Mouse (Mus musculus) liver, adult 2 months (tissue): ENCODE measurements at regions not wholly inside any gene's neighbourhood (a gene's known extent, or its start where the extent isn't known, plus 50 kb on each side); places are given as distances from the start of the nearest gene placed in this dataset.
A peak's percentile ranks its signal among the peaks of the same experiment; 100 is the strongest.

ENCODE experiments used
- DNase-seq: peaks from one replicate; pipeline ENCODE4 v3.0.0-alpha.2; 2011; ENCODE audit warnings: low read depth, low spot score; ENCODE audit errors: extremely low read depth
- H3K27ac ChIP-seq: fragments of 200-500 bp; replicated peaks from 2 replicates; pipeline ENCODE4 v1.5.1; 2012; ENCODE audit warnings: low read depth, mild to moderate bottlenecking, control low read depth, inconsistent platforms, low read length; ENCODE audit not compliant: insufficient read depth
- H3K27me3 ChIP-seq: fragments of 200-500 bp; 2 replicates; pipeline ENCODE4 v1.6.1; 2012; ENCODE audit warnings: mild to moderate bottlenecking, moderate library complexity, low read length, inconsistent platforms; ENCODE audit not compliant: control insufficient read depth, insufficient read depth
- H3K36me3 ChIP-seq: fragments of 200-500 bp; 2 replicates; pipeline ENCODE4 v1.6.1; 2012; ENCODE audit warnings: low read length, inconsistent platforms; ENCODE audit not compliant: control insufficient read depth, insufficient read depth
- H3K4me1 ChIP-seq: fragments of 200-500 bp; 2 replicates; pipeline ENCODE4 v1.6.1; 2011; ENCODE audit warnings: low read length; ENCODE audit not compliant: control insufficient read depth, insufficient read depth
- H3K4me3 ChIP-seq: fragments of 200-500 bp; 2 replicates; pipeline ENCODE4 v1.5.1; 2011; ENCODE audit warnings: low read depth, mild to moderate bottlenecking, control low read depth, low read length, moderate library complexity; ENCODE audit not compliant: insufficient read depth
- H3K79me2 ChIP-seq: fragments of 200-500 bp; 2 replicates; pipeline ENCODE4 v1.6.1; 2012; ENCODE audit warnings: inconsistent platforms, mild to moderate bottlenecking, low read length, moderate library complexity; ENCODE audit not compliant: control insufficient read depth, insufficient read depth
- H3K9ac ChIP-seq: fragments of 200-500 bp; 2 replicates; pipeline ENCODE4 v1.6.1; 2012; ENCODE audit warnings: low read depth, mild to moderate bottlenecking, control low read depth, inconsistent platforms, low read length
- CTCF ChIP-seq: fragments of 200-500 bp; IDR thresholded peaks from 2 replicates; pipeline ENCODE4 v1.5.1; 2011; ENCODE audit warnings: low read depth, low read length, control low read depth
- POLR2A ChIP-seq: fragments of 200-500 bp; IDR thresholded peaks from 2 replicates; pipeline ENCODE4 v1.6.1; 2011; ENCODE audit warnings: low read length, control low read depth; ENCODE audit not compliant: insufficient read depth; ENCODE audit errors: extremely low read depth
- WGBS: fragments of 180-500 bp; shearing (Covaris S2); methylation state at CpG from one replicate; pipeline ENCODE4 v1.1.7; 2018; 5-methylcytosine and 5-hydroxymethylcytosine counted together

DNA sequence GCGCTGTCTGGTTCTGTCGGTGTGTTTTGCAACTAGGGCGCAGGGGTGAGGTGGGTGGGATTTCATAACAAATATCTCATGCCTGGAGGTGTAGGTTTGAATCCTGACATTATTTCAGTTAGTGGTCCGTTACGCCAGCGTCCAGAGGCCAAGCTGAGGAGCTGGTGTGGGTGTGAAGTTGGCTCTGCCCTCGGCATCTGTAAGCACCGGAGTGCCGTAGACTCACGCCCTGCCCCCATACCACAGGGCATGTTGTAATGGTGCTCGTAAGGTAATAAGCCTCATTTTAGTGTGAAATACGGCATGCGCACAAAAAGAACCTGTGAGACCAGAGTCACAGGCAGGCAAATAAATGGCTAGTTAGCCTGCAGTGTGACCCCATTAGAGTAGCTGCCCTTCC lies 168.1 kb upstream of the Id2 start:
- Histone ChIP-seq H3K27ac (no peak overlapping the region), H3K79me2 (no peaks in the 10 kb centered on the region), H3K36me3 (no peaks in the 10 kb centered on the region), H3K27me3 (no peaks in the 10 kb centered on the region), H3K4me3 (no peak overlapping the region), H3K4me1 (peaks cover 22% of the 10 kb centered on the region), H3K9ac (no peak overlapping the region)
- WGBS, result 86% methylated on average over 13 of the region's 13 CpGs
- peak; percentile 21 for DNase-seq
- TF ChIP-seq CTCF, result no peak
- no peak for TF ChIP-seq POLR2A

DNA sequence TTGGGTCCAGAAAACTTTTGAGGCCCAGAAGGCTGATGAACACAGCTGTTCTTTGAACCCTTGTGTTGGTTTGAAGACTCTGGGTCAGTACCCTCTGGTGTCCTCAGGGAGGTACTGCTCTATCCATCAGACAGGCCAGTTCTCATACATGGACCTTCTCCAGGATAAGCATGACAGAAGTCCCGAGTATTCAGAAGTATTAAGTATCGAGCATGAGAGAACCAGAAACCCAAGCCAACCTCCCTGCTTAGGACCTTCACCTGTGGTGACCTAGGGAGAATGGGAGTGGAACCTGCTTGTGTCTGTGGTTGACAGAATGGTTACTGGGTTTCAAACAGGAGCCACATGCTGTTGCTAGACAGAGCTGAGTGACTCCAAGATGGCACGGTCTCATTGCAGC lies 167.5 kb upstream of the Id2 start:
- Histone ChIP-seq H3K4me3 (no peak overlapping the region), H3K27ac (no peak overlapping the region), H3K27me3 (no peaks in the 10 kb centered on the region), H3K4me1 (peaks cover 18% of the 10 kb centered on the region), H3K9ac (no peak overlapping the region), H3K36me3 (no peaks in the 10 kb centered on the region), H3K79me2 (no peaks in the 10 kb centered on the region)
- DNase-seq, result peak; percentile 26
- no peak for TF ChIP-seq CTCF
- no peak for TF ChIP-seq POLR2A
- 89% methylated on average over 3 of the region's 3 CpGs for WGBS

DNA sequence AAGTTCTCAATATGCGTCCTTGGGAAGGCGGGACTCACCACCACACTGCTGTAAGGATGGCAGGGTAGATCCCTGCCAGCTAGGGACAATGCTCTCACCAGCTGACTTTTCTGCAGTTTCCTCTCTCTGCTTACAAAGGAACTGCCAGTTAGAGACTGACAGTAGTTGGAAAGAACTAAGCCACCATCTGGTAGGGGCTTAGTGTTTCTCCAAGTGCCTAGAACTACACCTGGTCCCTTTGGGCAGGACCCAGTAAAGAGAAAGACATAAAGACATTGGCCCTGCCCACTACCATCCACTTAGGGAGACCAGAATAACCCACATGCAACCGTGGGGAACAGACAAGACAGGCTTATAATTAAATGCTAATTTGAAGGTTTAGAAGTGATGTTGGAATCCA lies 165.5 kb upstream of the Id2 start:
- 89% methylated on average over 3 of the region's 3 CpGs for WGBS
- Histone ChIP-seq H3K79me2 (no peaks in the 10 kb centered on the region), H3K27me3 (no peaks in the 10 kb centered on the region), H3K9ac (no peak overlapping the region), H3K27ac (no peak overlapping the region), H3K36me3 (no peaks in the 10 kb centered on the region), H3K4me1 (peaks cover 7% of the 10 kb centered on the region), H3K4me3 (no peak overlapping the region)
- TF ChIP-seq POLR2A (no peak), CTCF (no peak)
- no peak for DNase-seq

DNA sequence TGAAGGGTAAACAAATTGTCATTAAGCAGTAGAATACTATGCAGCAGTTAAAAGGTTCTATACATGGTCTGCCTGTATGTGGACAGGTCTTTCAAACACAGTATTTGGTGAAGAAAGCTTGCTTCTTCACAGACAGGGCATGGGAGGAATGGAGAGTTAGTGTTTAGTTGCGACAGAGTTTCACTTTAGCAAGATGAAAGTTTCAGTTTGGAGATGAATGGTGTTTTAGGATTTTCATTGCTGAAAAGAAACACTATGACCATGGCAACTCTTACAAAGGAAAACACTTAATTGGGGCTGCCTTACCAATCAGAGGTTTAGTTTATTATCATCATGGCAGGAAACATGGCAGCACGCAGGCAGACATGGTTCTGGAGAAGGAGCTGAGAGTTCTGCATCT lies 162.2 kb upstream of the Id2 start:
- H3K4me3 ChIP-seq, result no peak overlapping the region
- H3K36me3 ChIP-seq, result no peaks in the 10 kb centered on the region
- no peaks in the 10 kb centered on the region for H3K79me2 ChIP-seq
- WGBS, result 92% methylated on average over 2 of the region's 2 CpGs
- TF ChIP-seq CTCF, result no peak
- TF ChIP-seq POLR2A, result no peak
- H3K4me1 ChIP-seq, result peaks cover 1% of the 10 kb centered on the region
- no peak overlapping the region for H3K27ac ChIP-seq
- H3K9ac ChIP-seq, result no peak overlapping the region
- H3K27me3 ChIP-seq, result no peaks in the 10 kb centered on the region
- no peak for DNase-seq

DNA sequence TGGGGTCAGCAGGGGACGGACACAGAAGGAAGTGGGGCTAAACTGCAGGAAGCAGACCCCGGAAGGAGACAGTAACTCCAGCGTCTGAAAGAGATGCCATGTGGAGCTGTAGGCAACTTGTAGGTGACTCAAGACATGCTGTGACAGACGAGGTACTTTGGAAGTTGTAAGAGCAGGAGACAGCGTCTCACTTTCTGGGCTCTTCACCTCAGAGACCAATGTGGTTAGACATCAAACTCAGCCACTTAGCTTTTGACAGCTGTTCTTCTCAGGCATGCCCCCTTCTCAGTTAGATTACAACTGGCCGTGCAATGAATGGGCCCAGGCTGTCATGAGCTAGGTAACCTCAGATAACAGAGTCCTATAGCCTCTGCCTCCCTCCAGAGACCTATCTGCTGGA lies 159.3 kb upstream of the Id2 start:
- TF ChIP-seq POLR2A (no peak), CTCF (no peak)
- no peaks in the 10 kb centered on the region for H3K79me2 ChIP-seq
- no peaks in the 10 kb centered on the region for H3K27me3 ChIP-seq
- WGBS, result 69% methylated on average over 6 of the region's 6 CpGs
- H3K9ac ChIP-seq, result no peak overlapping the region
- H3K4me3 ChIP-seq, result no peak overlapping the region
- no peak overlapping the region for H3K27ac ChIP-seq
- H3K4me1 ChIP-seq, result peaks cover 13% of the 10 kb centered on the region
- no peaks in the 10 kb centered on the region for H3K36me3 ChIP-seq
- DNase-seq, result no peak

DNA sequence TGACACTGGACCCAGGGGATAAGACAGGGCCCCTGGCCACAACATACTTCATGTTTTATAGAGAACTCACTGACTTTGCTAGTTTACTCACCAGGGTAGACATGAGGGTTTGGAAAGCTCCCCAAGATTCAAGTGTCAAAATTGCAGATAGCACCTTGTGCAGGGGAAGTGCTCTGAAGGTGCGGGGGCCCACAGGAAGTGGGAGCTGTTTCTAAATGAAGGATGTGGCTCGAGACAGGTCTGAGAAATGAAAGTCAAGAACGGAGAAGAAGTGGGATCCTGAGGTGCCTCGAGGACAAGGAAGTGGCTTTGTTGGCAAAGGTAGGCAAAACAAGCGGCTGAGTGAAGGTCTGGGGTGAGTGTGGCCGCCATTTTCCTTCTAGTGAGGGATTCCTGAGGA lies 157.8 kb upstream of the Id2 start:
- TF ChIP-seq CTCF, result no peak
- TF ChIP-seq POLR2A, result no peak
- no peak overlapping the region for H3K27ac ChIP-seq
- no peak for DNase-seq
- H3K27me3 ChIP-seq, result no peaks in the 10 kb centered on the region
- no peaks in the 10 kb centered on the region for H3K36me3 ChIP-seq
- H3K4me1 ChIP-seq, result peaks cover 15% of the 10 kb centered on the region
- no peak overlapping the region for H3K4me3 ChIP-seq
- no peaks in the 10 kb centered on the region for H3K79me2 ChIP-seq
- no peak overlapping the region for H3K9ac ChIP-seq
- WGBS, result 89% methylated on average over 6 of the region's 6 CpGs
